Mouse (Mus musculus) liver, embryonic 15.5 days (tissue): ENCODE measurements at regions not wholly inside any gene's neighbourhood (a gene's known extent, or its start where the extent isn't known, plus 50 kb on each side); places are given as distances from the start of the nearest gene placed in this dataset.

Source experiments
- ATAC-seq: fragments of 200-750 bp; cut with Nextera tagmentation; 2 replicates; pipeline ENCODE4 v1.8.0; 2017; ENCODE audit warnings: moderate number of reproducible peaks, mild to moderate bottlenecking, moderate library complexity; ENCODE audit not compliant: insufficient read depth
- H3K27ac ChIP-seq: fragments of 300-500 bp; sonication (generic); replicated peaks from 2 replicates; pipeline ENCODE4 v1.5.1; 2015; ENCODE audit warnings: mild to moderate bottlenecking, inconsistent platforms
- H3K27me3 ChIP-seq: fragments of 300-500 bp; sonication (generic); 2 replicates; pipeline ENCODE4 v1.6.1; 2015; ENCODE audit warnings: mild to moderate bottlenecking, inconsistent platforms
- H3K36me3 ChIP-seq: fragments of 300-500 bp; sonication (generic); replicated peaks from 2 replicates; pipeline ENCODE4 v1.6.1; 2015; ENCODE audit warnings: moderate library complexity, mild to moderate bottlenecking, inconsistent platforms
- H3K4me1 ChIP-seq: fragments of 300-500 bp; sonication (generic); replicated peaks from 2 replicates; pipeline ENCODE4 v1.6.1; 2015; ENCODE audit warnings: inconsistent platforms
- H3K4me2 ChIP-seq: fragments of 300-500 bp; sonication (generic); 2 replicates; pipeline ENCODE4 v1.6.1; 2015; ENCODE audit warnings: moderate library complexity, mild to moderate bottlenecking, inconsistent platforms
- H3K4me3 ChIP-seq: fragments of 300-500 bp; sonication (generic); replicated peaks from 2 replicates; pipeline ENCODE4 v1.5.1; 2015; ENCODE audit warnings: mild to moderate bottlenecking, inconsistent platforms
- H3K9ac ChIP-seq: fragments of 300-500 bp; sonication (generic); 2 replicates; pipeline ENCODE4 v1.6.1; 2015; ENCODE audit warnings: moderate library complexity, mild to moderate bottlenecking, inconsistent platforms
- H3K9me3 ChIP-seq: fragments of 300-500 bp; sonication (generic); replicated peaks from 2 replicates; pipeline ENCODE4 v1.6.1; 2016; ENCODE audit warnings: inconsistent platforms
- WGBS: fragments of 180-500 bp; shearing (Covaris S2); methylation state at CpG from one replicate; pipeline ENCODE4 v1.1.7; 2015; ENCODE audit warnings: mixed read lengths; ENCODE audit not compliant: insufficient replicate concordance; 5-methylcytosine and 5-hydroxymethylcytosine counted together

GRCm38 (mm10) chr1:35331602-35332339 is 482.0 kb downstream of the Plekhb2 start:
- ATAC-seq: no peak
- Histone ChIP-seq H3K27me3 (no peaks in the 10 kb centered on the region), H3K9ac (no peak overlapping the region), H3K36me3 (no peaks in the 10 kb centered on the region), H3K4me3 (no peak overlapping the region), H3K4me1 (no peaks in the 10 kb centered on the region), H3K4me2 (no peak overlapping the region), H3K27ac (no peak overlapping the region), H3K9me3 (no peaks in the 10 kb centered on the region)
- WGBS: 59% methylated on average over 9 of the region's 9 CpGs

DNA sequence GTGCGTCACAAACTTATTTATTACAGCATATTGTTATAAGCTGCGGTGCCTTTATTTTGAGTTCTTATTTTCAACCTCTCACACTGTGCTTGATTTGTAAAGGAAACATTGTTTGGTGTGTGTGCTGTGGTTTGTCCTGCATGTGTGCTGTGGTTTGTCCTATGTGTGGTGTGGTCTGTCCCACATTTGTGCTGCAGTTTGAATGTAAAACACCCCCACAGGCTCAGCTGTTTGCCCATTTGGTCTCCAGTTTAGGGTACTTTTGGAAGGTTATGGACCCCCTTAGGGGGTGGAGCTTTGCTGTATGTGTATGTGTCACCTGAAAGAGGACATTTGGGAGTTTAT is 482.5 kb downstream of the Plekhb2 start:
- H3K36me3 ChIP-seq: no peaks in the 10 kb centered on the region
- H3K9me3 ChIP-seq: no peaks in the 10 kb centered on the region
- 63% methylated on average over 2 of the region's 2 CpGs for WGBS
- no peak overlapping the region for H3K9ac ChIP-seq
- H3K27ac ChIP-seq: no peak overlapping the region
- ATAC-seq: no peak
- no peak overlapping the region for H3K4me2 ChIP-seq
- no peaks in the 10 kb centered on the region for H3K4me1 ChIP-seq
- no peak overlapping the region for H3K4me3 ChIP-seq
- H3K27me3 ChIP-seq: no peaks in the 10 kb centered on the region

GRCm38 (mm10) chr1:35337647-35338046 is 487.9 kb downstream of the Plekhb2 start:
- Histone ChIP-seq H3K27ac (no peak overlapping the region), H3K4me2 (no peak overlapping the region), H3K9me3 (no peaks in the 10 kb centered on the region), H3K9ac (no peak overlapping the region), H3K36me3 (no peaks in the 10 kb centered on the region), H3K4me3 (no peak overlapping the region), H3K27me3 (no peaks in the 10 kb centered on the region), H3K4me1 (no peaks in the 10 kb centered on the region)
- 52% methylated on average over 3 of the region's 3 CpGs for WGBS
- ATAC-seq: no peak

GRCm38 (mm10) chr1:35338184-35338583 is 488.4 kb downstream of the Plekhb2 start:
- WGBS: 33% methylated on average over 3 of the region's 3 CpGs
- Histone ChIP-seq H3K9me3 (no peaks in the 10 kb centered on the region), H3K9ac (no peak overlapping the region), H3K36me3 (no peaks in the 10 kb centered on the region), H3K27ac (no peak overlapping the region), H3K4me2 (no peak overlapping the region), H3K4me1 (no peaks in the 10 kb centered on the region), H3K27me3 (no peaks in the 10 kb centered on the region), H3K4me3 (no peak overlapping the region)
- ATAC-seq: no peak

GRCm38 (mm10) chr1:35344539-35344938 is 494.8 kb downstream of the Plekhb2 start:
- no peak overlapping the region for H3K4me2 ChIP-seq
- no peaks in the 10 kb centered on the region for H3K4me1 ChIP-seq
- WGBS: 45% methylated on average over 1 of the region's 1 CpGs
- H3K4me3 ChIP-seq: no peak overlapping the region
- H3K36me3 ChIP-seq: no peaks in the 10 kb centered on the region
- H3K9me3 ChIP-seq: no peaks in the 10 kb centered on the region
- no peak overlapping the region for H3K27ac ChIP-seq
- H3K9ac ChIP-seq: no peak overlapping the region
- no peaks in the 10 kb centered on the region for H3K27me3 ChIP-seq
- ATAC-seq: no peak

DNA sequence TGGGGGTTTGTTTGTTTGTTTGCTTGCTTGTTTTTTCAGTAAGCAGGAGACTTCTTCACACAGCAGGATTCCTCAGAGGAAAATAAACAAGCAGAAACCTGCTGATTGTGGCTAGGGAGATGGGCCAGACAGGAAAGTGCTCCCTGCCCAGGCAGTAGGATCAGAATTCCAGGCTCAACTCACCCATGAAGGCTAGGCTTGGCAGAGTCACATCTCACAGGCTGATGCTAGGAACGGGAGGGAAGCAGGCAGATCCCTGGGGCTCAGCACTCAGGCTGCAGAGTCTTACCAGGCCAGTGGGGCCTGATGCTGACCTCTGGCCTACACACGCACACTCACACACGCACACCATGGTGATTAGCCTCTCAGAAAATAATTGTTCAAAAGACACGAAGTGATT is 498.5 kb downstream of the Plekhb2 start:
- Histone ChIP-seq H3K9me3 (no peaks in the 10 kb centered on the region), H3K4me1 (no peaks in the 10 kb centered on the region), H3K4me2 (no peak overlapping the region), H3K4me3 (no peak overlapping the region), H3K27ac (no peak overlapping the region), H3K27me3 (no peaks in the 10 kb centered on the region), H3K9ac (no peak overlapping the region), H3K36me3 (no peaks in the 10 kb centered on the region)
- 61% methylated on average over 4 of the region's 4 CpGs for WGBS
- ATAC-seq: no peak

DNA sequence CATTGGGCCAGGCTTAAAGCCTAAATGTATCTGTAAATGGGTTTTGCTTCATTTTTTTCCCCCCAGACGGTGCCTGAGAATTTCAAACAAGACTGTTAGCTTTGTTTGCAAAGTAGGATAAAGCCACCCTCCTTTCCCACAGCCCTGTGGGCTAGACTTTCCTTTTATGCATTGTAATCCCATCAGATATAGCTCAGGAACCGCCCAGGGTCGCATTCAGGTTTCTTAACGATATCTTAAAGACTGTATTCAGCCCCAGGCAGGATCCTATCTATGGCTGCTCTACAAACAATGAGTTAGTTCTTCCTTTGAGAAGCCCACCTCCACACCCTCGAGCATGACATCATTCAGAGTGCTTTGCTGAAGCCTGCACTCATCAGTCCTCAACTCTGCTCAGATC is 509.2 kb downstream of the Plekhb2 start:
- Histone ChIP-seq H3K9me3 (no peaks in the 10 kb centered on the region), H3K9ac (no peak overlapping the region), H3K4me2 (no peak overlapping the region), H3K27ac (no peak overlapping the region), H3K4me3 (no peak overlapping the region), H3K27me3 (no peaks in the 10 kb centered on the region), H3K36me3 (no peaks in the 10 kb centered on the region), H3K4me1 (no peaks in the 10 kb centered on the region)
- 42% methylated on average over 5 of the region's 5 CpGs for WGBS
- ATAC-seq: no peak

GRCm38 (mm10) chr1:35361465-35361864 is 511.7 kb downstream of the Plekhb2 start:
- H3K36me3 ChIP-seq: no peaks in the 10 kb centered on the region
- H3K4me1 ChIP-seq: no peaks in the 10 kb centered on the region
- no peaks in the 10 kb centered on the region for H3K27me3 ChIP-seq
- no peak for ATAC-seq
- 67% methylated on average over 3 of the region's 3 CpGs for WGBS
- no peak overlapping the region for H3K9ac ChIP-seq
- no peak overlapping the region for H3K4me2 ChIP-seq
- H3K27ac ChIP-seq: no peak overlapping the region
- H3K4me3 ChIP-seq: no peak overlapping the region
- no peaks in the 10 kb centered on the region for H3K9me3 ChIP-seq

GRCm38 (mm10) chr1:35362836-35363235 is 513.1 kb downstream of the Plekhb2 start:
- Histone ChIP-seq H3K9ac (no peak overlapping the region), H3K4me1 (no peaks in the 10 kb centered on the region), H3K4me3 (no peak overlapping the region), H3K27me3 (no peaks in the 10 kb centered on the region), H3K27ac (no peak overlapping the region), H3K36me3 (no peaks in the 10 kb centered on the region), H3K9me3 (no peaks in the 10 kb centered on the region), H3K4me2 (no peak overlapping the region)
- WGBS: 53% methylated on average over 3 of the region's 3 CpGs
- ATAC-seq: no peak

GRCm38 (mm10) chr1:35366559-35366958 is 516.8 kb downstream of the Plekhb2 start:
- Histone ChIP-seq H3K36me3 (no peaks in the 10 kb centered on the region), H3K9me3 (no peaks in the 10 kb centered on the region), H3K9ac (no peak overlapping the region), H3K4me1 (no peaks in the 10 kb centered on the region), H3K4me3 (no peak overlapping the region), H3K27me3 (no peaks in the 10 kb centered on the region), H3K4me2 (no peak overlapping the region), H3K27ac (no peak overlapping the region)
- 40% methylated on average over 2 of the region's 2 CpGs for WGBS
- no peak for ATAC-seq

DNA sequence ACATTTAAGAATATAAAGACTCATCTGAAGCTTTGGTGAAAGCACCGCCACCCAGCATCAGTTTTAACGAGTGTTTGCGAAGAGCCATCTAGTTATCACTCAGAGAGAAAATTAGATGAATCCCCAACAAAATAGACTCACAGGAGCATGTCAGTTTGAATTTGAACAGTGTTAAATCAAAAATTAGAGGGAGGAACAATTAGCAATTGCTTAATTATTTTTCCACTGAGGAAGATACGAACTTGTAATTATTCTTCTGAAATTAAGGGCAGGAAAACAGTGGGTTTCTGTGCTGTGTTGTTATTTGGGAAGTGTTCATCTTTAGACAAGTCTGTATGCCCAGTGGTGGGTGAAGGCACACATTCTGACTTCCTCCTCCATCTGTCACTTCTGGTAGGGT is 523.0 kb downstream of the Plekhb2 start:
- no peak overlapping the region for H3K9ac ChIP-seq
- H3K27me3 ChIP-seq: no peaks in the 10 kb centered on the region
- no peak for ATAC-seq
- no peak overlapping the region for H3K4me2 ChIP-seq
- no peak overlapping the region for H3K27ac ChIP-seq
- 70% methylated on average over 4 of the region's 4 CpGs for WGBS
- no peaks in the 10 kb centered on the region for H3K9me3 ChIP-seq
- no peaks in the 10 kb centered on the region for H3K36me3 ChIP-seq
- no peaks in the 10 kb centered on the region for H3K4me1 ChIP-seq
- H3K4me3 ChIP-seq: no peak overlapping the region
